Mouse (Mus musculus): ENCODE measurements around the gene Ceacam16. TPM values are rescaled to one million over a fixed set of nuclear protein-coding genes. Genes with fewer than 3 reads are reported as not detected.

Gene Ceacam16
- total and polyA plus RNA-seq, 3 experiments: 1.1 to 7.7 (median 3.2) TPM

- in situ Hi-C loops (cut with MboI; ENCODE audit: low pct_ligation_motif_present, low pct_unique_long_range_greater_than_20kb, low sequenced_read_pairs): no loop called here
- dilution Hi-C loops (cut with MboI; ENCODE audit: extremely low pct_ligation_motif_present, extremely low pct_unique_long_range_greater_than_20kb, low sequenced_read_pairs): no loop called here
These were observed 34.3 kb downstream of the Ceacam16 start for GRCm38 (mm10) chr7:19826756-19827155.

GRCm38 (mm10) chr7:19824182-19824973 is 36.7 kb downstream of the Ceacam16 start:
- H3K79me2 ChIP-seq (replicated peaks; ENCODE audit: control insufficient read depth, extremely low read depth, insufficient read depth, poor library complexity, severe bottlenecking): peaks cover 31% of the 10 kb centered on the region
- H3K9me3 ChIP-seq (replicated peaks; ENCODE audit: low read length): peaks cover 9% of the 10 kb centered on the region
- H3K4me1 ChIP-seq (ENCODE audit: control insufficient read depth in 1 of 2, insufficient read depth in 2 of 2): peaks cover 18 to 40% of the 10 kb centered on the region in 2 experiments
- peak overlapping the region; percentile 37 to 82 (median 53) for H3K4me3 ChIP-seq (replicated peaks in 1 of 3; ENCODE audit: low read depth in 2 of 3, low read length in 2 of 3, poor library complexity in 1 of 3)
- no peaks in the 10 kb centered on the region for H3K27me3 ChIP-seq (replicated peaks)
- H3K9ac ChIP-seq (ENCODE audit: insufficient read depth, low read depth): peak overlapping the region; percentile 93
- peak overlapping the region; percentile 97 for H3K27ac ChIP-seq (ENCODE audit: insufficient read depth, low read depth)
- in situ Hi-C loops (cut with MboI; ENCODE audit: low pct_ligation_motif_present, low pct_unique_long_range_greater_than_20kb, low sequenced_read_pairs): no loop called here
- H3K4me2 ChIP-seq (ENCODE audit: insufficient read depth, low read depth, poor library complexity, severe bottlenecking): peak overlapping the region; percentile 77
- dilution Hi-C loops (cut with MboI; ENCODE audit: extremely low pct_ligation_motif_present, extremely low pct_unique_long_range_greater_than_20kb, low sequenced_read_pairs): no loop called here
- H3K36me3 ChIP-seq (replicated peaks in 1 of 2; ENCODE audit: control insufficient read depth in 1 of 2, insufficient read depth in 1 of 2, low read length in 1 of 2): peaks cover 6 to 18% of the 10 kb centered on the region in 2 experiments
- peak; percentile 95 for DNase-seq (ENCODE audit: extremely low read depth)
- peak; percentile 61 for TF ChIP-seq POLR2A (IDR thresholded peaks at IDR 0.05; ENCODE audit: low read depth, low read length)
- TF ChIP-seq ELF1 (IDR thresholded peaks at IDR 0.05; ENCODE audit: low read depth, low read length): no peak; the same call in 1 of the 2 replicates
- TF ChIP-seq GABPA (IDR thresholded peaks at IDR 0.05; ENCODE audit: insufficient replicate concordance, low read depth, low read length): no peak
- TF ChIP-seq MEF2A (IDR thresholded peaks at IDR 0.05; ENCODE audit: borderline replicate concordance, low read depth, low read length): 0 out of 2 replicates have a peak, but pooled peaks have one; percentile 30
- TF ChIP-seq ZKSCAN1 (IDR thresholded peaks at IDR 0.05; ENCODE audit: borderline replicate concordance, low read depth, low read length): no peak
- no peak for TF ChIP-seq CTCF (conservative IDR thresholded peaks at IDR 0.05 in 1 of 2, IDR thresholded peaks at IDR 0.05 in 1 of 2; ENCODE audit: low read depth in 2 of 2, low read length in 2 of 2)
- TF ChIP-seq MAX (IDR thresholded peaks at IDR 0.05; ENCODE audit: low read length): peak; percentile 48; the same call in 1 of the 2 replicates
- TF ChIP-seq PAX5 (IDR thresholded peaks at IDR 0.05; ENCODE audit: low read length): no peak
- TF ChIP-seq HCFC1 (IDR thresholded peaks at IDR 0.05; ENCODE audit: low read depth, low read length): peak; percentile 17; the same call in 1 of the 2 replicates
- peak; percentile 31; the same call in 1 of the 2 replicates for TF ChIP-seq NELFE (IDR thresholded peaks at IDR 0.05; ENCODE audit: low read depth, low read length)
- TF ChIP-seq ZMIZ1 (IDR thresholded peaks at IDR 0.05; ENCODE audit: low read depth, low read length): peak; percentile 54; the same call in 1 of the 2 replicates
- no peak for TF ChIP-seq E2F4 (IDR thresholded peaks at IDR 0.05; ENCODE audit: insufficient replicate concordance, low read depth, low read length)
- TF ChIP-seq USF2 (conservative IDR thresholded peaks at IDR 0.05; ENCODE audit: low read depth, low read length): no peak
- TF ChIP-seq MAZ (IDR thresholded peaks at IDR 0.05; ENCODE audit: low read depth, low read length): 0 out of 2 replicates have a peak, but pooled peaks have one; percentile 45
- no peak for TF ChIP-seq MAFK (IDR thresholded peaks at IDR 0.05; ENCODE audit: insufficient replicate concordance, low read length)
- TF ChIP-seq NRF1 (IDR thresholded peaks at IDR 0.05; ENCODE audit: low read depth, low read length): no peak
- no peak; the same call in 1 of the 2 replicates for TF ChIP-seq ETS1 (conservative IDR thresholded peaks at IDR 0.05; ENCODE audit: low read depth, low read length)
- no peak; the same call in 1 of the 2 replicates for TF ChIP-seq RAD21 (IDR thresholded peaks at IDR 0.05; ENCODE audit: low read depth, low read length)
- TF ChIP-seq IRF4 (IDR thresholded peaks at IDR 0.05; ENCODE audit: low read depth, low read length): peak; percentile 49
- 0 out of 2 replicates have a peak, but pooled peaks have one; percentile 18 for TF ChIP-seq BHLHE40 (IDR thresholded peaks at IDR 0.05; ENCODE audit: low read depth, low read length)
- TF ChIP-seq POLR2AphosphoS2 (IDR thresholded peaks at IDR 0.05; ENCODE audit: low read depth, low read length): no peak
- peak; percentile 72; the same call in 1 of the 2 replicates for TF ChIP-seq MXI1 (IDR thresholded peaks at IDR 0.05; ENCODE audit: low read depth, low read length)
- TF ChIP-seq EP300 (IDR thresholded peaks at IDR 0.05; ENCODE audit: low read length): no peak

More at GRCm38 (mm10) chr7:19826756-19827155, 34.3 kb downstream of the Ceacam16 start:
- peaks cover 27 to 39% of the 10 kb centered on the region in 2 experiments for H3K4me1 ChIP-seq (ENCODE audit: control insufficient read depth in 1 of 2, insufficient read depth in 2 of 2)
- no peaks in the 10 kb centered on the region for H3K27me3 ChIP-seq (replicated peaks)
- no peak overlapping the region for H3K4me3 ChIP-seq (replicated peaks in 1 of 3; ENCODE audit: low read depth in 2 of 3, low read length in 2 of 3, poor library complexity in 1 of 3)
- no peaks in the 10 kb centered on the region for H3K36me3 ChIP-seq (replicated peaks in 1 of 2; ENCODE audit: control insufficient read depth in 1 of 2, insufficient read depth in 1 of 2, low read length in 1 of 2)
- no peak for DNase-seq (ENCODE audit: extremely low read depth)
- no peak overlapping the region for H3K9ac ChIP-seq (ENCODE audit: insufficient read depth, low read depth)
- H3K9me3 ChIP-seq (replicated peaks; ENCODE audit: low read length): peaks cover 6% of the 10 kb centered on the region
- no peak for TF ChIP-seq E2F4 (IDR thresholded peaks at IDR 0.05; ENCODE audit: insufficient replicate concordance, low read depth, low read length)
- no peak for TF ChIP-seq ZKSCAN1 (IDR thresholded peaks at IDR 0.05; ENCODE audit: borderline replicate concordance, low read depth, low read length)
- TF ChIP-seq NELFE (IDR thresholded peaks at IDR 0.05; ENCODE audit: low read depth, low read length): no peak
- TF ChIP-seq MAFK (IDR thresholded peaks at IDR 0.05; ENCODE audit: insufficient replicate concordance, low read length): no peak
- TF ChIP-seq TCF12 (IDR thresholded peaks at IDR 0.05; ENCODE audit: low read depth, low read length): no peak
- no peak for TF ChIP-seq KAT2A (IDR thresholded peaks at IDR 0.05; ENCODE audit: insufficient replicate concordance, low read length)
- no peak for TF ChIP-seq MEF2A (IDR thresholded peaks at IDR 0.05; ENCODE audit: borderline replicate concordance, low read depth, low read length)
- TF ChIP-seq JUND (conservative IDR thresholded peaks at IDR 0.05; ENCODE audit: low read depth, low read length): no peak
- no peak for TF ChIP-seq POLR2AphosphoS2 (IDR thresholded peaks at IDR 0.05; ENCODE audit: low read depth, low read length)
- TF ChIP-seq UBTF (IDR thresholded peaks at IDR 0.05; ENCODE audit: low read depth, low read length): no peak
- TF ChIP-seq PAX5 (IDR thresholded peaks at IDR 0.05; ENCODE audit: low read length): no peak
- no peak for TF ChIP-seq CTCF (conservative IDR thresholded peaks at IDR 0.05 in 1 of 2, IDR thresholded peaks at IDR 0.05 in 1 of 2; ENCODE audit: low read depth in 2 of 2, low read length in 2 of 2)
- no peak for TF ChIP-seq ELF1 (IDR thresholded peaks at IDR 0.05; ENCODE audit: low read depth, low read length)
- TF ChIP-seq HCFC1 (IDR thresholded peaks at IDR 0.05; ENCODE audit: low read depth, low read length): no peak
- TF ChIP-seq RCOR1 (conservative IDR thresholded peaks at IDR 0.05; ENCODE audit: low read depth, low read length): no peak
- no peak for TF ChIP-seq TBP (conservative IDR thresholded peaks at IDR 0.05; ENCODE audit: low read depth, low read length)
- TF ChIP-seq GABPA (IDR thresholded peaks at IDR 0.05; ENCODE audit: insufficient replicate concordance, low read depth, low read length): no peak
- TF ChIP-seq RAD21 (IDR thresholded peaks at IDR 0.05; ENCODE audit: low read depth, low read length): no peak
- no peak for TF ChIP-seq ZC3H11A (IDR thresholded peaks at IDR 0.05; ENCODE audit: low read depth, low read length)
- no peak overlapping the region for H3K27ac ChIP-seq (ENCODE audit: insufficient read depth, low read depth)
- H3K4me2 ChIP-seq (ENCODE audit: insufficient read depth, low read depth, poor library complexity, severe bottlenecking): no peak overlapping the region
- H3K79me2 ChIP-seq (replicated peaks; ENCODE audit: control insufficient read depth, extremely low read depth, insufficient read depth, poor library complexity, severe bottlenecking): peaks cover 7% of the 10 kb centered on the region
